Mouse (Mus musculus) kidney, adult 9 months (tissue): ENCODE measurements around the gene Pramef6.
"Not testable (repeated sequence)": the region's sequence is repeated elsewhere in the genome, so short reads cannot be mapped to it uniquely, and the experiment has no call there.

Experiments
- DNase-seq: peaks from one replicate; pipeline ENCODE4 v3.0.0; 2022

The Pramef6 gene

GRCm38 (mm10) chr4:143900280-143900679, at the start of gene Pramef6:
Gene Pramef6, minus strand, starts transcription at chr4:143900380.
- not testable (repeated sequence) for DNase-seq

- DNase-seq: not testable (repeated sequence)
Observed at GRCm38 (mm10) chr4:143894406-143894805, 5.8 kb downstream of the Pramef6 start.

- peak; percentile 64 for DNase-seq
Observed at GRCm38 (mm10) chr4:143882371-143882770, 17.8 kb downstream of the Pramef6 start.

- not testable (repeated sequence) for DNase-seq
Observed at GRCm38 (mm10) chr4:143846197-143846596, 54.0 kb downstream of the Pramef6 start, which contains the start of gene Gm13103. Gene Gm13103, plus strand, starts transcription at chr4:143846497.
